Mouse (Mus musculus) retina, postnatal 1 day (tissue): Measurements from ENCODE around the gene Ndst4.

Source experiments
- DNase-seq: peaks from one replicate; pipeline ENCODE4 v3.0.0-alpha.2; 2012

Ndst4 gene

DNA sequence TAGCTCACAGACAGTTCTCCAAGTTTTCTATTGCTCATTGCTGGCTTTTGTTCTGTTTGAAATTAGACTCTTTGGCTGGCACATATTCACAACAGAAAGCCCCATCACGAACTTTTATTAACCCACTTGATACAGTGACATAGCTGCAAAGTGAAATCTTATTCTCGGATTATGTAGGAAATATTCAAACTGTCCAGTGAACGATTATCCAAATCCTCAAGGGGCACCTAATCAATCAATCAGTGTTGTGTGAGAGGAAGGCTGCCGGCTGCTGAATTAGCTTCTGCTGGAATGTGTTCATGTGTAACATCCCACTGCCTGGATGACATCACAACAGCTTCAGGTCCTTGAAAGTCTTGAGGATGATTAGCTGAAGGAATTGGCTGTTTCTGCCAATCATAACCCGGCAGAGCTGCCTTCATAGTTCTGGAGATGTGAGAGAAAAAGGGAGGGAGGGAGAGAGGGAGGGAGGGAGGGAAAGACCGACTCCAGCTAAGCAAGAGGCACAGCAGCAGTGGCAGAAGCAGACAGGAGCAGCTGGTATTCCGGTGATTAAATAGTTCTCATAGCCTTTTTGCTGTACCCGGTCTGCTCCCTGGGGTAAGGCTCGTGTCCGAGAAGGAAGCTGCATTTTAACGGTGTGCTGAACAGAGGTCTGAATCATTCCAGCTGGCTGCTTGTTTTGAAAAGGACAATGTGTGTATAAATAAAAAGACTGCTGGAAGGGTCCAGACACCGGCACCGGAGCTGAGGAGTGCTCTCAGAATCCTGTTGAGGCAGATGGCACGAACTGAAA is at the start of gene Ndst4:
Ndst4 (plus strand) TSS at position 476 of the 796 bp plus-strand sequence.
- peak; percentile 83 for DNase-seq

- DNase-seq, result no peak
Measured at GRCm38 (mm10) chr3:125397443-125397842, 6.4 kb upstream of the Ndst4 start.

DNA sequence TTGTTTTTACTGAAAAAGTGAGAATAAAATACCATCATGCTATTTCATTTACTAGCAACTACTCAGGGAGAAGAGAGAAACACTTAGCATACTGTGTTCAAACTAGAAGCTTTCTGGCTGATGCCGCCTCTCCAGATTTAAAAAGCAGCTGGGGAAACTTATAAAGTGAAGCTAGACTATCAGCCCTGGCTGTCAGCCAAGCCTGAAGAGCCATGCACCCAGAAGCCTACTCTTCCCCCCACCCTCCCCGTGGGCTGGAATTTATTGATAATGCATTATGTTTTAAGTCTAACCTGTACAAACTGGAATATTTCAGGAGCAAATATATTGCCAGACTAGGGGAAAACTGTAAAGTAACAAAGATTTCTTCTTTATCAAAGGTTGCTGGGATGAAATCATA is 2.6 kb downstream of the Ndst4 start:
- peak; percentile 15 for DNase-seq

GRCm38 (mm10) chr3:125406991-125407390 is 3.1 kb downstream of the Ndst4 start:
- DNase-seq, result no peak

- DNase-seq, result no peak
Measured at GRCm38 (mm10) chr3:125466894-125467652, 63.2 kb downstream of the Ndst4 start.

DNA sequence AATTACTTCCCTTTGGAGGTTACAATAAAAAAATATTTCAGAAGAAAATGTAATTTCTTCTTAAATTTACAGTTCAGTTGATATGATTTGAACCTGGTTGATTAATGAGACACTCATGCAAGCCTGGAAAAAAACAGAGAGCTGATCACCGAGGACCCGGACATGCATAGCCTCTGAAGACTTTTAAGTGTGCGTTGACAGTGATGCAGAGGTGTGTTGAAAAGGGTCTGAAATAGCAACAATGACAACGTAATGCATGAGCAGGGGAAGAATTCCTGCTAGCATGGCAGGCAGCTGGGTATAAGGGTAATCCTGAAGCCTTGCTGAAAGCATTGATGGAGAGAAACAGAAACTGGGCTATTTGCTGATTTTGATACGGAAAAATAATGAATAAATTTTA is 106.2 kb downstream of the Ndst4 start:
- DNase-seq, result no peak

GRCm38 (mm10) chr3:125533371-125533770 is 129.5 kb downstream of the Ndst4 start:
- peak; percentile 23 for DNase-seq

DNA sequence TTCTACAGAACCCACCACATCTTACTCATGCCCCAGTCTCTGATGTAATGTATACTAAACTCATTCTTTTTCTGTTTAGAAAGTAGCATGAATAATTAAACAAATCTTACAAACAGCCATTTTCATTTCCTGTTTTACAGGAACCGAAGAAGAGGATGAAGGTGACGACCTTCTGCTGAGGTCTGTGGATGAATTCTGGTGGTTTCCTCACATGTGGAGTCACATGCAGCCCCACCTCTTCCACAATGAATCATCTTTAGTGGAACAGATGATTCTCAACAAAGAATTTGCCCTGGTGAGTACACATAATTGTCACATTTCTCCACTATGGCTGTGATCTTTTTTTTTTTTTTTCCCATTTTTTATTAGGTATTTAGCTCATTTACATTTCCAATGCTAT is 166.7 kb downstream of the Ndst4 start:
- no peak for DNase-seq

- DNase-seq, result no peak
Measured at GRCm38 (mm10) chr3:125632233-125632632, 228.4 kb downstream of the Ndst4 start.

DNA sequence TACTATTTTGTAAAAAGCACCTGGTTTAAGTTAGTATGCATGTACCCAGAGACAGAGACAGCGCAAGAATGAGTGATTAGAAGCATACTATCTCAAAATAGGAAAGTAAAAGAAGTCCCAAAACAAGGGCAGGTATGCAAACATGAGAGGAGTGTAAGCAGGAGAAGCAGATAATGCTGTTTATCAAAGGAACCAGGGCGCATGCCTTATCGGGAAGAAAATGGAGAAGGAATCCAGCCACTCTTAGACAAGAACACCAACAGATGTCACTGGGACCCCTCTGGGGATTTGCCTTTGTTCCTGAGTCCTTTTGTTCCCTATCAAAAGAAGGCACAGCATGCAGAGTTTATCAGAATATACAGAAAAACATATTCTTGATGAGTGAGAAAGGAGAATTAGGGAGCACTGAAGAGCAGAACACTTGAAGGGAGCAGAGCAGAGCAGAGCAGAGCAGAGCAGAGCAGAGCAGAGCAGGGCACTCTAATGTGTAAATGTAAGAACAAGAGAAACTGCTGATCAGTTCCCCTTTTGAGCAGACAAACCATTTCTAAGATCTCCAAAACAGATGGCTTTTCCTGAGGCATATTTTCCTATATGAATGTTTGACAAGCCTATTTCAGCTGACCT is 251.2 kb downstream of the Ndst4 start:
- DNase-seq, result no peak

- peak; percentile 32 for DNase-seq
Measured at GRCm38 (mm10) chr3:125660114-125660717, 256.3 kb downstream of the Ndst4 start.

DNA sequence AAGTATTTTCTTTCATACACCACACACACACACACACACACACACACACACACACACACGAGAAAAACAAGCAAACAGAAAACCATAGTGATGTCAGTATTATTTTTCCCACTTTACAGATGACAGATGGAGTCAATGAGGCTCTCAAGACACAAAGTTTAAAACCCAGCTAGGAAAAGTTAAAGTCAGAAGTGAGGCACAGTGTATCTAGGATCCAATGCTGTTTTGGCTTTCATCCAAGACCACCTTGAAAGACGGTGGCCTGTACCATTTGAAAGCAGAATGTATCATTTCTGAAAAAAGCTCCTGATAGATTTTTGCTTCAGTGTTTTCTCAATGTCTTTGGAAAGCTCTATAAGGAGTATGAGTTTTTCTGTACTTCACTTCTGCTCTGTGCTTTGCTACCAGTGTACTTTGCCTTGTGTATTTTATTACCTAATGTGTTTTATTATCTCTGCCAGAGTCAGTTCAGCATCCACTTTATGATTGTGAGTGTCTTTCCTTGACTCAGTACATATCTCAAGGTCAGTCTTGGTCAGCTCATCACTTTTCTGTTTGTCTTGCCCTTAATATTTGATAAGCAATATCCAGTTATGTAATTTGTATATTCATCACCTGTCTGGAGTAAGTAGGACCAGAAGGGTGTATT is 257.1 kb downstream of the Ndst4 start:
- no peak for DNase-seq

- DNase-seq, result peak; percentile 73
Measured at GRCm38 (mm10) chr3:125673997-125674794, 270.3 kb downstream of the Ndst4 start.

DNA sequence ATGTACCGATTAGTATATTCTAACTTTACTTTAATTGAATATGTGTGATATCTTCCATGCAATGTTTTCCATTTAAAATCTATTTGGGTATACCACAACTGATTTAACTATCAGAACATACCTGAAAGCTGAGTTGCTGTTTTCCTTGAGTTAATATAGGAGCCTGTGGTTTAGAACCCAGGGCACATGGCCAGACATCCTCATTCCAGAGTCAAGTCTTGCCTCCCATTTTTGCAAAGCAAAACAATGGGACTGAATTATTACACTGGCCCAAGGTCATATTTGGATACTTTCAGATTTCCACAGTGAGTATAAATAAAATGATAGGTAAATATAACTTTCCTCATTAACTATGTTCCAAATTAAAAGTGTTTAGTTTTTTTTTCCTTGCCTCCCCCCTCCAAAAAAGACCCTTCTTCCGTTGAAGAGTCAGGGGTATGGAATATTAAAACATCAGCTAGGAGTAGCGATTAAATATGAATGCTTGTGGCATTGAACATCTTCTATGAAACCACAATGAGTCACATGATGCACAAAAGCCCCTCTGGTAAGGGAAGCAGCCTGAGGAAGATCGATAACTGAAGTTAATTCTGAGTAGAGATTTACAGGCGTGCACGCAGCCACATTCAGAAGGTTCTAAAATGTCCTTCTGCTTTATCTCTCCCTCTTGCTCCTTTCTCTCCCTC is 271.5 kb downstream of the Ndst4 start:
- DNase-seq, result no peak

DNA sequence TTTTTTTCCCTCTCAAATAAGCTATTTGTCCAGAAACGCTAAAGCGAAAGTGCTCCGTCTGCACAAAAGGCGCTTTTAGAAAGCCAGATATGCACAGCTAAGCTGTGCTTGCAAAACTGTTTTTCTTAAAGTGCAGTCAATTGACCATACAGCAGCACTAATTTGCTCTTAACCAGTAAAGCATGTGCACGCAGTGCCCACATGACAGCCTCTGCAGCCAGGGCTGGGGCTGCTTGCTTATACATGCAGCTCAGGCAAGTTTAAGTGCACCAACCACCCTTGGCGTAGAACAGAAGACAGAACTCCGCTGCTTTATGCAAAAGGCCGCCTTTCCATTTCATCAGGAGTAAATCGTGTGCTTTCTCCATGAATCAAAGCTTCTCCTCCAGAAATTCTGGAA is 275.0 kb downstream of the Ndst4 start:
- peak; percentile 67 for DNase-seq

- DNase-seq, result no peak
Measured at GRCm38 (mm10) chr3:125683460-125684230, 279.8 kb downstream of the Ndst4 start.

DNA sequence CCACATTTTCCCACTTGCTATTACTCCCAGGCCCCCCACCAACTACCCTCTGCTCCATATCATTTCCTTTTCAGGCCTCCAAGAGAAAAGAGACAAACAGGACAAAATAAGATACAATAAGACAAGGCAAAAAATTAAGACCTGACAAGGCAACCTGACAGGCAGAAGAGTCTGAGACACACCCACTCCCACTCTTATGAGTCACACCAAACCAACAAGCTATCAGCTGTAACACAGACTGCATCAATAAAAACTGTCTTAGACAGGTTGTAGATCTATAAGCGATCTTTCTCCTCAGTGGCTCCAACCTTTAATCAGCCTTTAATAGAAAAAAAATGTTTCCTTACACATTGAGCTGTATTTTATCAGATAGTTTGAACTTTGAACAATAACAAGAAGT is 280.7 kb downstream of the Ndst4 start:
- DNase-seq, result no peak

- peak; percentile 73 for DNase-seq
Measured at GRCm38 (mm10) chr3:125687601-125688000, 283.7 kb downstream of the Ndst4 start.

DNA sequence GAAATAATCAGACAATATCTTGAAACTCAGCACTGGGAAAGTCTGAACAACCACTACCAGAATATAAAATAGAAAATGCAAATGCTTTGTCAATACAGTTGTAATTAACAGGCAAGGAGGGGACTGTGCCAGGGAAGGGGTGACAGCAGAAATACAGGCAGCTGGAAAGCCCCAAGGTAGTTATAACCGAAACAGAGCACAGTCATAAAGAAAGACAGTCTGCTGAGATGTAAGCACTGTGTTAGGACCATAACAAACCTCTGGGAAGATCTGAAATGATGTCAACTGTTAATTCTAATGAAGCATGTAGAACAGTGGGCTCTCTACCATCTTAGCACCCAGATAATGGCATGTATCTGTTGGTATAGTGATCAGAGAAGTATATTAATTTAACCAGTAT is 287.1 kb downstream of the Ndst4 start:
- DNase-seq, result no peak

DNA sequence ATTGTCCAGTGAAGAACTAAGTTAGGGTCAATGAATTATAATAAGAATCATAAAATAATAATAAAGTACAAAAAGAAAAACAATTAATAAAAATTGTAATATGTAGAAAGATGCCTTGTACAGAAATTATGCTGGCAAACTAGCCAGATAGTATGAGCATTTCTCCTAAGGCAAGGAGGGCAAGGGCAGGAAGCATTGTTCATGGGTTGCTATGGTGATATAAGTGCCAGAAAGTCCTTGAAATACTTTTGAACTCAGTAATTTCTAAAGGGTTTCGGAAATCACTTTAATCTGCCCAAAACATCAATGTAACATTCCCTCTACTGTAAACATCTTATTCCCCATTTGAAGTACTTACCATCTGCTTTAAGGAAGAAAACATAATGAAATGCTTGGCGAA is 319.1 kb downstream of the Ndst4 start:
- no peak for DNase-seq

DNA sequence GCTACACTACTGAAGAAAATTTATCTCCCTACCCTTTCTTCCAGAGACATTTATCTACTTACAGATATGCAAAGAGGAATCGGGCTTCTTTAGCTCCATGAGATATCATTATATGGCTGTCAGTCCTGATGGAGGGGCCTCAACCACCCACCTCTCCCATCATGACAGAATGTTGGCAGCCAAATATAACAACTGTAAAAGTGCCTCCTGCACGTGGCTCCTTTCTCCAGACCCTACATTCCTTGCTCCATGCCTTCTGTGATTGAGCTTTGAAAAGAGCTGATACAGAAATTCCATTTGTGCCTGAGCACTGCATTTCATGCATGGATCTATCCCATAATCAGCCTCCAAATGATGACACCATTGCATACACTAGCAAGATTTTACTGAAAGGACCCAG is 331.1 kb downstream of the Ndst4 start:
- DNase-seq, result no peak
